Mouse (Mus musculus): ENCODE results near the gene Scn4b.

DNA sequence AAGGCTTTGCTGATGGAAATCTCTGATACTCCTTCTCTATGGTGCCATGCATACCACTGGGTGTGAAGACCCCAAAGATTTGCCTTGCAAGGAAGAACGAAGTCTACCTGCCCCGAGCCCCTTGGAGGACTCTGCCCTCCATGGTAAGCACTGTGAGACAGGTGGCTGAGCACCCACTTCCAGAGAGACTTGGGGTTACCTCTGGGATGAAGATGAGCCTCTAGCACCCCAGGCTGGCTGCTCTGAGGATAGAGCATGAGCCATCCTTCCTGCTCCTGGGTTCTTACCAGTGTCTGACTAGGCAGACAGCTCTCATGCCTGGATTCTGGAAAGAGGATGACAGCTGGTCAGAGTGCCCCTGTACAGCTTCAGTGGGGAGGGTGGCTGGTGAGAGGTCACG, 8.1 kb upstream of the Scn4b start:
- TF ChIP-seq POLR2A (IDR thresholded peaks at IDR 0.05; ENCODE audit: borderline replicate concordance, extremely low read depth, low read depth, low read length) (no peak), CTCF (IDR thresholded peaks at IDR 0.05; ENCODE audit: insufficient read depth, low read length) (no peak)

Measured in lung, adult 2 months (tissue).